Mouse (Mus musculus) heart, postnatal 10 days (tissue): ENCODE measurements at regions not wholly inside any gene's neighbourhood (a gene's known extent, or its start where the extent isn't known, plus 50 kb on each side); places are given as distances from the start of the nearest gene placed in this dataset.

Source experiments
- DNase-seq, 2 experiments: peaks; one replicate each; pipeline ENCODE4 v3.0.0; 2021
- intact Hi-C: fragments of 180-260 bp; cut with DNase I; formaldehyde crosslinking; loops from one replicate; pipeline ENCODE4 v1.15.1; 2025

DNA sequence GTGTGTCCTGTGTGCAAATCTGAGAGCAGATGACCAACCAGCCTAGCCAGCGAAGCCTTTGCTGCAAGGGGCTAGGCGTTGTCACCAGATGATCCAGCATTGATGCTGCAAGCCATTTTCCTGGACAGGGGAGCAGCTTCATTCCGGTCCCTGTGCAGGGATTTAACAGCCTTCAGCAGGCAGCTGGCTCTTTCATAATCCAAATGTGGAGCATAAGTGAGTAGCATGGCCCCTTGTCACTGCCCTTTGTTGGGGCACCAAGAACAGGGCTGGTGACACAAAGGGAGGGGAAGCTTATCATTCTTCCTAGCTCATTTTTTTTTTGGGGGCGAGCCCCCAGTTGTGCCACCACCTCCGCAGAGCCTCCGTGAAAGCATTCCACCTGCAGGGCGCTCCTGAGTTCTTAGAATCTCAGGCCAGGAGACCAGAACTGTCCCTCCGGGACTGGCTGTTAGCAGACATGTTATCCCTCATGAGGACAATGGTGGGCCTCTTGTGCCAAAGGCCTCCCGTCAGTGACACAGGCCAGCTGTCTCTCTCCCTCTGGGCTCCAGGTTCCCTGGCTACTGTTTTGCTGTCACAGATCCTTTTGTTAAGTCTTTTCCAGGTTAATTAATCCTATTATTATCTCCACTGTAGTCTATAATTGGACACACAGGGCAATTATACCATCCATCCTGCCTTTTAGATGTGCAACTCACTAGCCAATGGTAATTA is 430.7 kb upstream of the Fam160b2 start:
- intact Hi-C loops = loop anchor here (10.0 kb wide), 1 partner anchor 504 kb away; no protein-coding TSS in a partner anchor
- DNase-seq = no peak
